8 mouse cellular contexts compared by ENCODE assay signal in genomic region chr12:79879093-79879917, GRCm38 (mm10).
DNase-seq lines count a peak whose midpoint lies in the region; ATAC-seq and TF ChIP-seq lines count a peak whose summit lies in the region.

No protein-coding gene starts in this region.

- 9% methylated on average over 15 of the region's 15 CpGs for WGBS in forebrain, embryonic 10.5 days
- 8% methylated on average over 15 of the region's 15 CpGs for WGBS in hindbrain, embryonic 13.5 days
- 70% methylated on average over 15 of the region's 15 CpGs for WGBS in liver, adult 2 months
- 18% methylated on average over 15 of the region's 15 CpGs for WGBS in stomach, embryonic 14.5 days

- peaks cover 10% of the 10 kb centered on the region; the same call in 1 of the 2 replicates for H3K9me3 ChIP-seq in forebrain, embryonic 10.5 days
- H3K9me3 ChIP-seq in hindbrain, embryonic 13.5 days: no peaks in the 10 kb centered on the region
- no peaks in the 10 kb centered on the region for H3K9me3 ChIP-seq in stomach, embryonic 14.5 days (ENCODE audit: control insufficient read depth, low read depth, low read length)

- peaks cover 45% of the 10 kb centered on the region for H3K4me1 ChIP-seq in forebrain, embryonic 10.5 days
- H3K4me1 ChIP-seq in hindbrain, embryonic 13.5 days (replicated peaks): peaks cover 33% of the 10 kb centered on the region
- H3K4me1 ChIP-seq in liver, adult 2 months (ENCODE audit: control insufficient read depth, insufficient read depth, low read length): no peaks in the 10 kb centered on the region; the same call in 1 of the 2 replicates
- peaks cover 27% of the 10 kb centered on the region for H3K4me1 ChIP-seq in stomach, embryonic 14.5 days (ENCODE audit: control insufficient read depth, insufficient read depth, low read length)

- H3K4me2 ChIP-seq in hindbrain, embryonic 13.5 days: no peak overlapping the region
- no peak overlapping the region for H3K4me2 ChIP-seq in stomach, embryonic 14.5 days (replicated peaks; ENCODE audit: low read depth, low read length)

- no peaks in the 10 kb centered on the region for H3K27me3 ChIP-seq in forebrain, embryonic 10.5 days (ENCODE audit: poor library complexity, severe bottlenecking)
- no peaks in the 10 kb centered on the region; the same call in 1 of the 2 replicates for H3K27me3 ChIP-seq in hindbrain, embryonic 13.5 days
- no peaks in the 10 kb centered on the region for H3K27me3 ChIP-seq in liver, adult 2 months (ENCODE audit: control insufficient read depth, insufficient read depth, low read length)
- H3K27me3 ChIP-seq in stomach, embryonic 14.5 days (ENCODE audit: control insufficient read depth, insufficient read depth, low read length): no peaks in the 10 kb centered on the region

- ATAC-seq in hindbrain, embryonic 13.5 days (ENCODE audit: low FRiP score): peak; percentile 83
- peak; percentile 59; the same call in 1 of the 2 replicates for ATAC-seq in stomach, embryonic 14.5 days (ENCODE audit: insufficient number of reproducible peaks, insufficient read depth, low FRiP score, low read depth)
- ATAC-seq in granulocyte monocyte progenitor cell, adult 5-6 weeks (replicated peaks; ENCODE audit: poor library complexity, severe bottlenecking): no peak

- peak overlapping the region; percentile 25; the same call in 1 of the 2 replicates for H3K4me3 ChIP-seq in forebrain, embryonic 10.5 days
- H3K4me3 ChIP-seq in hindbrain, embryonic 13.5 days: no peak overlapping the region
- no peak overlapping the region for H3K4me3 ChIP-seq in liver, adult 2 months (ENCODE audit: insufficient read depth, low read depth, low read length)
- H3K4me3 ChIP-seq in stomach, embryonic 14.5 days (ENCODE audit: low read depth, low read length): no peak overlapping the region

- TF ChIP-seq POLR2A in liver, adult 2 months (IDR thresholded peaks at IDR 0.05; ENCODE audit: extremely low read depth, insufficient read depth, low read length): no peak

- peak; percentile 79 to 87 for DNase-seq in adrenal gland, adult (ENCODE audit: inconsistent age in 2 of 2, low spot score in 1 of 2)
- no peak for DNase-seq in adrenal gland, adult 18-20 months (ENCODE audit: low spot score in 2 of 2)
- DNase-seq in forebrain, embryonic 10.5 days (ENCODE audit: extremely low spot score, low spot score): peak; percentile 78
- DNase-seq in liver, adult 2 months (ENCODE audit: extremely low read depth, low read depth, low spot score): peak; percentile 29
- no peak for DNase-seq in thymus, postnatal 0 days (ENCODE audit: low spot score)

- H3K36me3 ChIP-seq in forebrain, embryonic 10.5 days (replicated peaks): no peaks in the 10 kb centered on the region
- H3K36me3 ChIP-seq in hindbrain, embryonic 13.5 days: no peaks in the 10 kb centered on the region
- no peaks in the 10 kb centered on the region for H3K36me3 ChIP-seq in liver, adult 2 months (ENCODE audit: control insufficient read depth, insufficient read depth, low read length)
- no peaks in the 10 kb centered on the region for H3K36me3 ChIP-seq in stomach, embryonic 14.5 days (ENCODE audit: control insufficient read depth, insufficient read depth, low read length)

- H3K27ac ChIP-seq in forebrain, embryonic 10.5 days: peak overlapping the region; percentile 90
- peak overlapping the region; percentile 59 for H3K27ac ChIP-seq in hindbrain, embryonic 13.5 days
- no peak overlapping the region for H3K27ac ChIP-seq in liver, adult 2 months (replicated peaks; ENCODE audit: insufficient read depth, low read depth, low read length)
- peak overlapping the region; percentile 86 for H3K27ac ChIP-seq in stomach, embryonic 14.5 days (ENCODE audit: low read length)

- H3K79me2 ChIP-seq in liver, adult 2 months (ENCODE audit: control insufficient read depth, insufficient read depth, low read length): no peaks in the 10 kb centered on the region

- TF ChIP-seq CTCF in liver, adult 2 months (IDR thresholded peaks at IDR 0.05; ENCODE audit: low read depth, low read length): no peak

- H3K9ac ChIP-seq in hindbrain, embryonic 13.5 days: 0 out of 2 replicates have a peak overlapping the region, but pooled peaks have one; percentile 1
- no peak overlapping the region for H3K9ac ChIP-seq in liver, adult 2 months (ENCODE audit: low read depth, low read length)
- 0 out of 2 replicates have a peak overlapping the region, but pooled peaks have one; percentile 10 for H3K9ac ChIP-seq in stomach, embryonic 14.5 days (replicated peaks; ENCODE audit: low read depth, low read length)

Comparison
In these comparisons a context has a peak if more than half of its experiments do, and no peak if none do; other contexts are left out.
1. DNase-seq: peak in adrenal gland, adult (2 of 2), forebrain, embryonic 10.5 days (single experiment) and liver, adult 2 months (single experiment); none in adrenal gland, adult 18-20 months (0 of 2) and thymus, postnatal 0 days (single experiment).